Mouse (Mus musculus) left cerebral cortex, postnatal 14 days (tissue): ENCODE results near the gene Stambp. TPM values are rescaled to one million over a fixed set of nuclear protein-coding genes. Genes with fewer than 3 reads are reported as not detected.
A peak's percentile ranks its signal among the peaks of the same experiment; 100 is the strongest.
"Not testable (repeated sequence)": the region's sequence is repeated elsewhere in the genome, so short reads cannot be mapped to it uniquely, and the experiment has no call there.

ENCODE experiments used
- DNase-seq, 2 experiments: peaks; one replicate each; pipeline ENCODE4 v3.0.0; 2021 to 2022; ENCODE audit warnings: low spot score in 2 of 2, mixed read lengths in 1 of 2
- intact Hi-C: fragments of 180-260 bp; cut with DNase I; formaldehyde crosslinking; loops from one replicate; pipeline ENCODE4 v1.15.1; 2025
- long read RNA-seq, 2 experiments: library from polyadenylated mRNA; stranded (forward); transcript quantifications; one replicate each; pipeline ENCODE4 v2.0.0; 2021
- total RNA-seq, 2 experiments: library from RNA; stranded (reverse); gene quantifications; 2 replicates each; pipeline ENCODE4 v1.2.3; 2021

Stambp gene
- 10 to 100 TPM; 34.0 to 35.3 TPM for total RNA-seq
- long read RNA-seq, experiment 1, transcript Stambp-201 (10 exons, 2,364 nt): major isoform, 38 of 47 reads
- long read RNA-seq, experiment 1, partial matches to known transcripts: 3 of 47 reads
- long read RNA-seq, experiment 1, other reads (novel, unspliced or antisense): 2 of 47 reads
- long read RNA-seq, experiment 2, transcript Stambp-201 (10 exons, 2,364 nt): major isoform, 37 of 41 reads
- long read RNA-seq, experiment 2, partial matches to known transcripts: 1 of 41 reads
- long read RNA-seq, experiment 2, other reads (novel, unspliced or antisense): 0 of 41 reads

DNA sequence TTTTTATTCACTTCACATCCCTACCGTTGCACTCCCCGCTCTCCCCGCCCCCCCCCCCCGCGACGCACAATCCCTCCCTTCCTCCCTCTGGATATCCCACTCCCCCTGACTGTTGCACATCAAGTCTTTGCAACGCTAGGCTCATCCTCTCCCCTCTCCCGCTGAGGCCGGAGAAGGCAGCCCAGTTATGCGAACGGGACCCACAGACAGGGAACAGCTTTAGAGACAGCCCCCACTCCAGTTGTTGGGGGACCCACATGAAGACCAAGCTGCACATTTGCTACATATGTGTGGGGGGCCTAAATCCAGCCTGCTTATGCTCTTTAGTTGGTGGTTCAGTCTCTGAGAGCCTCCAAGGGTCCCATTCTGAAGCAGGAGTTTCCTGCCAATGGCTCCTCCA is at the start of gene Stambp:
Stambp (minus strand) TSS at position 59 of the 400 bp plus-strand sequence.
- intact Hi-C loops: no loop called here
- DNase-seq: no peak

DNA sequence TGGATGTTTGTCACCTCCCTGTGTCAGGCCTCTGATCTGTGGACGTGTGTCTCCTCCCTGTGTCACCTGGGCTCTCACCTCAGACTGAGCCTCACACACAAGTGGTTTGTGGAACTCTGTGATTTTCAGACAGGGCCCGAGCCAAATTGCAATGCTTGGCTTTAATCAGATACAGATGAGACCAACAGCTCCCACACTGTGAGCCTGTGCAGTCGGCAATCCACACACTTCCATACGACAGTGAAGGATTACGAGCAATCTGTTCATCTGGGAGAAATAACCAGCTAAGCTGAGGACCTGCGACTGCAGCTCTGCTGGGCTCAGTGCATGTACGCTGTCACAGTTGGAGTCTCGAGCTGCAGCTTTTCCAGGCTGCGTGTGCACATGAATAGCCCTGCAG is 47.4 kb upstream of the Stambp start:
- intact Hi-C loops: loop anchor here (5.0 kb wide), 1 partner anchor 38 kb away; no protein-coding TSS in a partner anchor
- no peak for DNase-seq

DNA sequence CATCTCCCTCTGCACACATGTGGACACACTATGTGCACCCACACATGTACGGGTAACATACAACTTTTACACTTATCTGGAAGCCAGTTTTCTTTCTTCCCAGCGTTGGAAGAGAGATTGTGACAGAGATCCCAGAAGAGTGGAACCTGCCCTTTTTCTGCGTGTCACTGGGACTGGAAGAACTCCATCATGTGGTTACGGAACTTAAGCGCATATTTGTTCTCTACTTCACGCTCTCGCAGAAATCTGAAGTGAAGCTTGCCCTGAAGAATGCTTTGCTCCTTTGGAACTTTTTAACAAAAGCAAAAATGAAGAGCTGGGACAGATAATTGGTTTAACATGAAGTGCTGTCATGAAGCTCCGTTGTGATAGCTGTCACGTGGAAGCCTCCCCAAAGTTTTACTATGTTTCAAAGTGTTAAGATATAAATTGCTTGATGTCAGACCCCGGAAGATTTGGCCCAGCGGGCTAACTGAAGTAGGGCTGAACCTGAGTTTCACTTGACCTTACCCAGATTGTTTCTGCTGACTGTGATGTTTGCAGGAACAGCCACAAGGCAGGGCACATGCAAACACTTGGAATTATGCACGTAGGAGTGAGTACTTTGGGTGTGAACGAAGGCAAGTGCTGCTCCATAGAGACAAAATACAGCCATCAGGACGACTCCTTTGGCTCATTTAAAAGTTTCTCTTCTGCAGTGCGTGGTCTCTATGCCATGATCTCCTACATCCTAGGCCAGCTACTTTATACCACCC is 45.2 kb upstream of the Stambp start:
- DNase-seq: no peak
- intact Hi-C loops: loop anchor here (5.0 kb wide), 1 partner anchor 35 kb away; no protein-coding TSS in a partner anchor

GRCm38 (mm10) chr6:83616512-83616911 is 44.0 kb upstream of the Stambp start:
- peak; percentile 50 to 64 for DNase-seq
- intact Hi-C loops: loop anchor here (5.0 kb wide), 1 partner anchor 34 kb away; no protein-coding TSS in a partner anchor

DNA sequence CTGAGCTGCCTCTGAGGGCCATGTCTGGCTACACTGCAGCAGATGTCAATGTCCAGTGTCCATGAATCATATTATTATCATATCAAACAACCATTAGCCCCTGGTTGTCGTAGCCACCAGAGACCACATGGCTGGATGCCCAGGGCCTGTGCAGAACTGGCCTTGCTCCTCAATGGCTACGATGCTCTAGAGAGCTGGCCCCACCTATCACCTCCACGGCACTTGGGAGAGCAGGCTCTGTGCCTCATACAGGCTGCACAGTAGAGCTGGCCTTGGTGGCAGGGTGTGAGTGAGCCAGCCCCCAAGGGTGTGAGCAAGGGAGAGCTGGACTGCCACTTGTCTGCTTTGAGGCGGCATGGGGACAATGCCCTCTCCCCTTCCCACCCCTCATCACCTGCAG is 41.9 kb upstream of the Stambp start:
- intact Hi-C loops: no loop called here
- DNase-seq: no peak

GRCm38 (mm10) chr6:83612976-83613375 is 40.4 kb upstream of the Stambp start:
- intact Hi-C loops: no loop called here

GRCm38 (mm10) chr6:83599636-83600174 is 27.2 kb upstream of the Stambp start:
- no peak for DNase-seq
- intact Hi-C loops: no loop called here

More at GRCm38 (mm10) chr6:83612976-83613375, 40.4 kb upstream of the Stambp start:
- no peak for DNase-seq

DNA sequence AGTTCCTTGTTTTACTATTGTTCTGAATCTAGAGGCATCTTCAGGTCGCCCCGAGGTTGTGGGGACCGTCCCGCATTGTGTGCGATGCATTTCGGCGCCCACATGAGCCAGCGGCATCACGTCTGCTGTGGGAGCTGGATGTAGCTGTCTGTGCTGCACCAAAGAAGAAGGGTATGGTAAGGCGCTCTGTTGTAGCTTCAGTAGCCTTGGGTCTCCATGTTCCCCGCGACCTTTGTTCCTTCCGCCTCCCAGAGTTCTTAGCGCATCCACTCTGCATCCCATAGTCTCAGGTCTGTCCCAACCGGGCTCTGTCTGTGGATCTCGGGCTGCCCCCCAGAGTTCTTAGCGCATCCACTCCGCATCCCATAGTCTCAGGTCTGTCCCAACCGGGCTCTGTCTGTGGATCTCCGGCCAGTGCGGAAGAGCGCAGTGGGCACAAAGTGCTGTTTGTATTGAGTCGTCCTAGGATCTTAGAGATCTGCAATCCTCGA is 26.6 kb upstream of the Stambp start:
- intact Hi-C loops: no loop called here
- no peak for DNase-seq

DNA sequence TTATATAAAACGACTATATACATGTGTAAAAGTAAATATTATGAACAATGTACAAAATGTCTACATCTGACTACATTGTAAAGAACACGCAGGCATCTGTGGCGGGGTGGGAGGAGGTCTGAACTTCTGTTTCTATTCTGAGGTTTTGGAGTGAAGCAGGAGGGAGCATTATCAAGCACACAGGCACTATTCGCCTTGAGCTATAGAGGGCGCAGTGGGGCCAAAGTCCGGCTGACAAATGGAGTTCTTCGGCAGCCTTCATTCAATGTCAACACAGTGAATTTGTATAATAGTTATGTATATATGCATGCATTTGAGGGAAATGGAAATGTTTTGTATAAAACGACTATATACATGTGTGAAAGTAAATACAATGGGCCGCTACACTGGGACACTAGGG is 26.1 kb upstream of the Stambp start:
- intact Hi-C loops: no loop called here
- DNase-seq: peak; percentile 43 to 61

GRCm38 (mm10) chr6:83597988-83598387 is 25.5 kb upstream of the Stambp start:
- intact Hi-C loops: no loop called here
- no peak for DNase-seq

GRCm38 (mm10) chr6:83595035-83595434 is 22.5 kb upstream of the Stambp start:
- intact Hi-C loops: no loop called here
- no peak for DNase-seq

- no peak for DNase-seq
- intact Hi-C loops: no loop called here
These were observed 21.4 kb upstream of the Stambp start for GRCm38 (mm10) chr6:83593896-83594295.

- DNase-seq: no peak
- intact Hi-C loops: no loop called here
These were observed 19.5 kb upstream of the Stambp start for GRCm38 (mm10) chr6:83592051-83592450.

DNA sequence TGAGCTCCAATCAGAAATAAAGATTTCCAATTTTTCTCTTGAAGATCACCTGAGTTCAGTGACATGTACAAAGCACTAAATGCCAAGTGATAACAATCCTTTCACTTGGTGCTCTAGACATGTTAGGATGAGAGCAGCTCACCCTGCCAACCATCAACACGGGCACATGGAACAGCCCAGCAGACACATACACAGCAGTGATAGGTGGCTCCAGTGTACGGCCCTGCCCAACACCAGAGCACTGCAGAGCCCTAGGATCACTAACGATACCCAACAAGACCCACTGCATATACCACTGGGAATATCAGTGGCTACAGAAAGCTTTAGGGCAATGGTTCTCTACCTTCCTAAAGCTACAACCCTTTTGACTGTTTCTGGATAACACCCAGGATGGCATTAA is 17.8 kb upstream of the Stambp start:
- no peak for DNase-seq
- intact Hi-C loops: no loop called here

DNA sequence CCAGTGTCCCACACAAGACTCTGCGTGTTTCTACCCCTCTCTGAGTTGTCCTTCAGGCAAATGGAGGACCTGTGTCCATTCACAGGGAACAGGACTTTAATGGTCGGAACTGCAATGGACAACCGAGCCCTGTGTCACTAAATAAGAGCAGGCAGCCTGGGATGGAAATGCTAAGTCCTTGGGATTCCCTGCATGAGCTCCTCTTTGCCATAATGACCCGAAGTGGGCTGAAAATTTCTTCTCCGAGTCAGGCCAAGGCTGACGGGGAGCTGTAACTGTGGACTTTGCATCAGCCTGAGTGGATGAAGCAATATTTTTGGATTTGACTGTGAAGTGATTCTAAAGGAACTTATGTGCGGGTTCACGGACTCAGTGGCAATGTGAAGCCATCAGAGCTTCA is 14.7 kb upstream of the Stambp start:
- DNase-seq, intact Hi-C loops: not testable (repeated sequence)

GRCm38 (mm10) chr6:83585328-83585727 is 12.8 kb upstream of the Stambp start:
- DNase-seq, intact Hi-C loops: not testable (repeated sequence)

GRCm38 (mm10) chr6:83583591-83583990 is 11.1 kb upstream of the Stambp start:
- DNase-seq: no peak
- intact Hi-C loops: loop anchor here (1.0 to 5.0 kb wide), 2 partner anchors 34 to 90 kb away; no protein-coding TSS in a partner anchor

- intact Hi-C loops: loop anchor here (1.0 to 5.0 kb wide), 2 partner anchors 34 to 90 kb away; no protein-coding TSS in a partner anchor
- peak; percentile 49 to 63 for DNase-seq
These were observed 10.4 kb upstream of the Stambp start for GRCm38 (mm10) chr6:83582938-83583270.

GRCm38 (mm10) chr6:83582135-83582937 is 9.8 kb upstream of the Stambp start:
- no peak for DNase-seq
- intact Hi-C loops: loop anchor here (5.0 kb wide), 1 partner anchor 35 kb away; no protein-coding TSS in a partner anchor
